Mouse (Mus musculus) lung, embryonic 14.5 days (tissue): ENCODE data around the gene Ralgps1. TPM values are rescaled to one million over a fixed set of nuclear protein-coding genes. Genes with fewer than 3 reads are reported as not detected.
A peak's percentile ranks its signal among the peaks of the same experiment; 100 is the strongest.

ENCODE experiments used
- ATAC-seq: fragments of 200-750 bp; cut with Nextera tagmentation; 2 replicates; pipeline ENCODE4 v1.8.0; 2017; ENCODE audit warnings: mild to moderate bottlenecking, moderate TSS enrichment, moderate library complexity; ENCODE audit not compliant: insufficient read depth
- DNase-seq: peaks from one replicate; pipeline ENCODE4 v3.0.0-alpha.2; 2015
- H3K27ac ChIP-seq: fragments of 300-500 bp; sonication (generic); 2 replicates; pipeline ENCODE4 v1.5.1; 2014; ENCODE audit warnings: low read depth, mild to moderate bottlenecking, moderate library complexity
- H3K27me3 ChIP-seq: fragments of 300-500 bp; sonication (generic); 2 replicates; pipeline ENCODE4 v1.6.1; 2014; ENCODE audit warnings: low read length, control low read depth; ENCODE audit not compliant: insufficient read depth
- H3K36me3 ChIP-seq: fragments of 300-500 bp; sonication (generic); 2 replicates; pipeline ENCODE4 v1.6.1; 2014; ENCODE audit warnings: control low read depth; ENCODE audit not compliant: insufficient read depth
- H3K4me1 ChIP-seq: fragments of 300-500 bp; sonication (generic); 2 replicates; pipeline ENCODE4 v1.6.1; 2014; ENCODE audit warnings: antibody characterized with exemption, control low read depth; ENCODE audit not compliant: insufficient read depth
- H3K4me2 ChIP-seq: fragments of 300-500 bp; sonication (generic); 2 replicates; pipeline ENCODE4 v1.6.1; 2014; ENCODE audit warnings: mild to moderate bottlenecking
- H3K4me3 ChIP-seq: fragments of 300-500 bp; sonication (generic); 2 replicates; pipeline ENCODE4 v1.5.1; 2014; ENCODE audit warnings: low read depth, low read length
- H3K9ac ChIP-seq: fragments of 300-500 bp; sonication (generic); 2 replicates; pipeline ENCODE4 v1.6.1; 2014
- H3K9me3 ChIP-seq: fragments of 300-500 bp; sonication (generic); 2 replicates; pipeline ENCODE4 v1.6.1; 2016; ENCODE audit warnings: low read depth, low read length, control low read depth
- CTCF ChIP-seq: IDR thresholded peaks from 2 replicates; pipeline ENCODE4 v1.5.1; 2016; ENCODE audit warnings: antibody characterized with exemption, low read depth
- WGBS: fragments of 180-500 bp; shearing (Covaris S2); extraction: QIAGEN DNeasy Blood & Tissue Kit; methylation state at CpG from one replicate; pipeline ENCODE4 v1.1.7; 2014; 5-methylcytosine and 5-hydroxymethylcytosine counted together
- polyA plus RNA-seq: library from polyadenylated mRNA; unstranded; fragments of >200 nt; fragmentation: Nextera tagmentation; extraction: Ambion mirVana; gene quantifications from 2 replicates; pipeline ENCODE4 v1.2.1, GENCODE M21; 2014

Gene Ralgps1
- polyA plus RNA-seq, 1 experiment from 2014 or later: 6.1 TPM

DNA sequence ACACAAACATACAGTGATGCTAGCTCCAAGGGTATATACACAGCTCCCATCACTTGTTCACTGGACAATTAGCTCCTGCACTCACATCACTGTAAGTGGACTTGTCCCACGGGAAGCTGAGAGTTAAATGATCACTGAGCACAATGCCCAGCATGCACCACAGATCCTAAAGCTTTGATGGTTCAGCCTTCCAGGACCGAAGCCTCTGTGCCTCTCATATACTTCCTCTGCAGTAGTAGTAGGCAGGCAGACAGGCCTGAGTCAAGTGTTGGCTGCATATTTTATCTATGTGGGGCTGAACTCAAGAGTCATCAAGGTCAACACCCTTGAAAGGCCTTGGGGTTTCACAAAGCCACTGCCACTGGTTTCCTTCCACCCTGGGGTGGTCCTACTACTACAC lies 49.6 kb downstream of the Ralgps1 start:
- Histone ChIP-seq H3K4me1 (peaks cover 10% of the 10 kb centered on the region), H3K4me2 (no peak overlapping the region), H3K4me3 (no peak overlapping the region), H3K9me3 (no peaks in the 10 kb centered on the region), H3K36me3 (no peaks in the 10 kb centered on the region), H3K27ac (no peak overlapping the region), H3K9ac (no peak overlapping the region), H3K27me3 (no peaks in the 10 kb centered on the region)
- no peak for DNase-seq
- no peak for TF ChIP-seq CTCF
- 77% methylated on average over 2 of the region's 2 CpGs for WGBS
- ATAC-seq: no peak

- Histone ChIP-seq H3K36me3 (no peaks in the 10 kb centered on the region), H3K9ac (no peak overlapping the region), H3K9me3 (no peaks in the 10 kb centered on the region), H3K4me3 (no peak overlapping the region), H3K27ac (no peak overlapping the region), H3K4me1 (peaks cover 10% of the 10 kb centered on the region), H3K27me3 (no peaks in the 10 kb centered on the region), H3K4me2 (no peak overlapping the region)
- WGBS: 76% methylated on average over 2 of the region's 2 CpGs
- no peak for DNase-seq
- TF ChIP-seq CTCF: no peak
- no peak for ATAC-seq
Measured at GRCm38 (mm10) chr2:33321031-33321430, 50.3 kb downstream of the Ralgps1 start.

- 35% methylated on average over 3 of the region's 3 CpGs for WGBS
- H3K4me1 ChIP-seq: peaks cover 10% of the 10 kb centered on the region
- no peak overlapping the region for H3K4me2 ChIP-seq
- no peak overlapping the region for H3K27ac ChIP-seq
- no peak for TF ChIP-seq CTCF
- no peaks in the 10 kb centered on the region for H3K36me3 ChIP-seq
- peak; percentile 16 for DNase-seq
- H3K9ac ChIP-seq: no peak overlapping the region
- H3K27me3 ChIP-seq: no peaks in the 10 kb centered on the region
- H3K4me3 ChIP-seq: no peak overlapping the region
- no peaks in the 10 kb centered on the region for H3K9me3 ChIP-seq
- no peak for ATAC-seq
Measured at GRCm38 (mm10) chr2:33320568-33320967, 50.7 kb downstream of the Ralgps1 start.

DNA sequence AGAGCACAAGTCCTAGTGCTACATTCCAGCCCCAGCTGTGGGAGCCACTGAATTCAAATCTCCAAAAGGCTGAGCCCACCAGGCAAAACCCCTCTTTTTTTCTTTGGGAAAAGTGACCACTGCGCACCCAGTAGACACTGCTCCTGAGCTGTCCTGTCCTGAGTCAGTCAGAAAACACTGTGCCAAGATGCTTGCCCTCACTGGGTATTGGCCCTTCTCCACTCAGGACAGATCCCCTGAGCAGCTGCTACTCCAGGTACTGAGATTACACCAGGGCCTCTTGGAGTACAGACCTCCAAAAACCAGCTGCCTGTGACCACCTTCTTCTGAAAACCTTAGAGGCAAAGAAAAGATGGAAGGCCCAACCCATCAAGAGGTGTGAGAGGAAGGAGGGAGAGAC lies 51.4 kb downstream of the Ralgps1 start:
- H3K27me3 ChIP-seq: no peaks in the 10 kb centered on the region
- H3K9ac ChIP-seq: no peak overlapping the region
- 91% methylated on average over 1 of the region's 1 CpGs for WGBS
- no peaks in the 10 kb centered on the region for H3K9me3 ChIP-seq
- DNase-seq (no peak), ATAC-seq (no peak)
- H3K4me2 ChIP-seq: no peak overlapping the region
- H3K36me3 ChIP-seq: no peaks in the 10 kb centered on the region
- H3K4me3 ChIP-seq: no peak overlapping the region
- H3K4me1 ChIP-seq: peaks cover 10% of the 10 kb centered on the region
- no peak for TF ChIP-seq CTCF
- no peak overlapping the region for H3K27ac ChIP-seq

GRCm38 (mm10) chr2:33319455-33319854 lies 51.8 kb downstream of the Ralgps1 start:
- Histone ChIP-seq H3K4me1 (peaks cover 7% of the 10 kb centered on the region), H3K4me3 (no peak overlapping the region), H3K9me3 (no peaks in the 10 kb centered on the region), H3K9ac (no peak overlapping the region), H3K36me3 (no peaks in the 10 kb centered on the region), H3K27me3 (no peaks in the 10 kb centered on the region), H3K4me2 (no peak overlapping the region), H3K27ac (no peak overlapping the region)
- DNase-seq (no peak), ATAC-seq (no peak)
- WGBS: 81% methylated on average over 5 of the region's 5 CpGs
- no peak for TF ChIP-seq CTCF

DNA sequence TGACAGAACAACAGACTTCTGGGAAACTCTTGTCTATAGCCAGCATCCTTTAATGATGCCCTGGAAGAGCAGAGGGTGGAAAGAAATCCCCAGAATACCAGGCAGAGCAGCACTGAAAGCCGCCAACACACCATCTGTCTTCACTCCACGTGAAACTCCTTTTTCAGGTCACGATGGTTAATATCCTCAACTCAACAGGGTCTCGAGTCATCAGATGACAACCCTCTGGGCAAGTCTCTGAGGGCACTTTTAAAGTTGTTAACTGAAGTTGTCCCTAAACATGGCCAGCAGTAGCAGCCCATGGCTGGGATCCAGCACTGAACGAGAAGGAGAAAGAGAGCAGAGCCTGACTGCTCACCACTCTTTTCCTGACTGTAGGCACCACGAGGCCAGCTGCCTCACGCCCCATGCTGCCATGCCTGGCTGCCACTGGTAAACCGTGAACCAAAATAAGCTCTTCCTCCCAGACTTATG lies 52.8 kb downstream of the Ralgps1 start:
- 59% methylated on average over 8 of the region's 8 CpGs for WGBS
- Histone ChIP-seq H3K27ac (no peak overlapping the region), H3K4me1 (no peaks in the 10 kb centered on the region; the same call in 1 of the 2 replicates), H3K27me3 (no peaks in the 10 kb centered on the region), H3K9me3 (no peaks in the 10 kb centered on the region), H3K36me3 (no peaks in the 10 kb centered on the region), H3K4me3 (no peak overlapping the region), H3K9ac (no peak overlapping the region), H3K4me2 (no peak overlapping the region)
- peak; percentile 27 for DNase-seq
- TF ChIP-seq CTCF: no peak
- ATAC-seq: no peak

GRCm38 (mm10) chr2:33316516-33316915 lies 54.8 kb downstream of the Ralgps1 start:
- H3K36me3 ChIP-seq: no peaks in the 10 kb centered on the region
- H3K27me3 ChIP-seq: no peaks in the 10 kb centered on the region
- DNase-seq (peak; percentile 89), ATAC-seq (peak; percentile 91)
- H3K4me2 ChIP-seq: no peak overlapping the region
- H3K4me3 ChIP-seq: no peak overlapping the region
- WGBS: 28% methylated on average over 7 of the region's 7 CpGs
- H3K9ac ChIP-seq: no peak overlapping the region
- H3K9me3 ChIP-seq: no peaks in the 10 kb centered on the region
- H3K27ac ChIP-seq: no peak overlapping the region
- TF ChIP-seq CTCF: peak; percentile 95
- no peaks in the 10 kb centered on the region; the same call in 1 of the 2 replicates for H3K4me1 ChIP-seq

- H3K4me3 ChIP-seq: no peak overlapping the region
- no peaks in the 10 kb centered on the region for H3K27me3 ChIP-seq
- H3K4me1 ChIP-seq: no peaks in the 10 kb centered on the region; the same call in 1 of the 2 replicates
- H3K9me3 ChIP-seq: no peaks in the 10 kb centered on the region
- no peaks in the 10 kb centered on the region for H3K36me3 ChIP-seq
- WGBS: 82% methylated on average over 1 of the region's 1 CpGs
- no peak for ATAC-seq
- no peak overlapping the region for H3K9ac ChIP-seq
- no peak overlapping the region for H3K4me2 ChIP-seq
- H3K27ac ChIP-seq: peak overlapping the region; percentile 38; the same call in 1 of the 2 replicates
- no peak for TF ChIP-seq CTCF
- DNase-seq: no peak
Measured at GRCm38 (mm10) chr2:33316063-33316405, 55.3 kb downstream of the Ralgps1 start.
